Mouse (Mus musculus): Measurements from ENCODE around the gene Numbl. TPM values are rescaled to one million over a fixed set of nuclear protein-coding genes. Genes with fewer than 3 reads are reported as not detected.

Gene Numbl
- polyA plus RNA-seq (2014; fragmentation: Nextera tagmentation; extraction: Ambion mirVana), result 3.4 and 4.6 TPM in 2 replicates

GRCm38 (mm10) chr7:27258205-27258899 lies at the start of gene Numbl:
Numbl (plus strand) TSS chr7:27258433.
- Histone ChIP-seq H3K27me3 (ENCODE audit: control insufficient read depth, insufficient read depth, low read length) (no peaks in the 10 kb centered on the region), H3K4me3 (ENCODE audit: low read depth, low read length) (peak within 1 kb of the TSS; percentile 86), H3K36me3 (ENCODE audit: control insufficient read depth, insufficient read depth, low read length) (peaks cover 3% of the 10 kb centered on the region; the same call in 1 of the 2 replicates), H3K9me3 (replicated peaks; ENCODE audit: control insufficient read depth, low read length) (no peaks in the 10 kb centered on the region), H3K4me2 (peak within 1 kb of the TSS; percentile 93), H3K27ac (ENCODE audit: low read depth, low read length) (peak within 1 kb of the TSS; percentile 35; the same call in 1 of the 2 replicates), H3K4me1 (ENCODE audit: control insufficient read depth, insufficient read depth, low read length) (peaks cover 21% of the 10 kb centered on the region), H3K9ac (ENCODE audit: low read depth, low read length) (peak within 1 kb of the TSS; percentile 86)
- ATAC-seq (replicated peaks; ENCODE audit: insufficient number of reproducible peaks, low FRiP score, low TSS enrichment), result peak; percentile 83
- 1% methylated on average over 45 of the region's 47 CpGs for WGBS (ENCODE audit: insufficient replicate concordance)

GRCm38 (mm10) chr7:27212626-27213025 lies 45.6 kb upstream of the Numbl start:
- no peak overlapping the region for H3K4me2 ChIP-seq
- H3K27ac ChIP-seq (ENCODE audit: low read depth, low read length), result no peak overlapping the region
- H3K9me3 ChIP-seq (replicated peaks; ENCODE audit: control insufficient read depth, low read length), result no peaks in the 10 kb centered on the region
- 80% methylated on average over 2 of the region's 2 CpGs for WGBS (ENCODE audit: insufficient replicate concordance)
- H3K9ac ChIP-seq (ENCODE audit: low read depth, low read length), result no peak overlapping the region
- H3K27me3 ChIP-seq (ENCODE audit: control insufficient read depth, insufficient read depth, low read length), result no peaks in the 10 kb centered on the region
- peaks cover 20% of the 10 kb centered on the region for H3K36me3 ChIP-seq (ENCODE audit: control insufficient read depth, insufficient read depth, low read length)
- no peak for ATAC-seq (replicated peaks; ENCODE audit: insufficient number of reproducible peaks, low FRiP score, low TSS enrichment)
- no peak overlapping the region for H3K4me3 ChIP-seq (ENCODE audit: low read depth, low read length)
- H3K4me1 ChIP-seq (ENCODE audit: control insufficient read depth, insufficient read depth, low read length), result no peaks in the 10 kb centered on the region

GRCm38 (mm10) chr7:27218586-27218985 lies 39.6 kb upstream of the Numbl start:
- Histone ChIP-seq H3K27me3 (ENCODE audit: control insufficient read depth, insufficient read depth, low read length) (no peaks in the 10 kb centered on the region), H3K9me3 (replicated peaks; ENCODE audit: control insufficient read depth, low read length) (no peaks in the 10 kb centered on the region), H3K36me3 (ENCODE audit: control insufficient read depth, insufficient read depth, low read length) (peaks cover 4% of the 10 kb centered on the region; the same call in 1 of the 2 replicates), H3K27ac (ENCODE audit: low read depth, low read length) (no peak overlapping the region), H3K4me1 (ENCODE audit: control insufficient read depth, insufficient read depth, low read length) (no peaks in the 10 kb centered on the region), H3K4me2 (no peak overlapping the region), H3K4me3 (ENCODE audit: low read depth, low read length) (no peak overlapping the region), H3K9ac (ENCODE audit: low read depth, low read length) (no peak overlapping the region)
- ATAC-seq (replicated peaks; ENCODE audit: insufficient number of reproducible peaks, low FRiP score, low TSS enrichment), result no peak
- 79% methylated on average over 7 of the region's 7 CpGs for WGBS (ENCODE audit: insufficient replicate concordance)

GRCm38 (mm10) chr7:27219937-27220336 lies 38.3 kb upstream of the Numbl start:
- Histone ChIP-seq H3K4me3 (ENCODE audit: low read depth, low read length) (no peak overlapping the region), H3K9me3 (replicated peaks; ENCODE audit: control insufficient read depth, low read length) (no peaks in the 10 kb centered on the region), H3K4me1 (ENCODE audit: control insufficient read depth, insufficient read depth, low read length) (0 out of 2 replicates have a peak, but pooled peaks cover 4% of the 10 kb centered on the region), H3K36me3 (ENCODE audit: control insufficient read depth, insufficient read depth, low read length) (no peaks in the 10 kb centered on the region; the same call in none of the 2 replicates), H3K27ac (ENCODE audit: low read depth, low read length) (no peak overlapping the region), H3K9ac (ENCODE audit: low read depth, low read length) (no peak overlapping the region), H3K27me3 (ENCODE audit: control insufficient read depth, insufficient read depth, low read length) (no peaks in the 10 kb centered on the region), H3K4me2 (no peak overlapping the region)
- 83% methylated on average over 11 of the region's 11 CpGs for WGBS (ENCODE audit: insufficient replicate concordance)
- ATAC-seq (replicated peaks; ENCODE audit: insufficient number of reproducible peaks, low FRiP score, low TSS enrichment), result no peak

DNA sequence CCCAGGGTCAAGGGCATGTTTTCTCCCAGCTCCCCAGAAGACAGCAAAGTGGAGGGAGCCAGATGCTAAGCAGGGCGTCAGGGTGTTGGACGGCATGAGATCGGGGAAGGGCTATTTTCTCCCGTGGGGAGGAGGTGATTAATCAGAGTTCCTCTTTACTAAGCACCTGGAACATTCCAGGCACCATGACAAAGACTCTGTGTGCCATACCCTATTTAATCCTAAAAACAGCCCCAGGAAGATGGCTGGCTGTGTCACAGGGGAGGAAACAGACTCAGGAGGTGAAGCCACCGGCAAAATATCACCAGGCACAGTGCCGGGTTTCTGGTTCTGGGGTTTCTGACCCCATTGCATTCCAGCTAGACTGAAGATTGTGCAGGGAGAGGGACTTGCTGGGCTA lies 36.3 kb upstream of the Numbl start:
- Histone ChIP-seq H3K36me3 (ENCODE audit: control insufficient read depth, insufficient read depth, low read length) (no peaks in the 10 kb centered on the region; the same call in none of the 2 replicates), H3K27ac (ENCODE audit: low read depth, low read length) (no peak overlapping the region), H3K4me2 (no peak overlapping the region), H3K9ac (ENCODE audit: low read depth, low read length) (no peak overlapping the region), H3K4me1 (ENCODE audit: control insufficient read depth, insufficient read depth, low read length) (peaks cover 20% of the 10 kb centered on the region; the same call in 1 of the 2 replicates), H3K27me3 (ENCODE audit: control insufficient read depth, insufficient read depth, low read length) (no peaks in the 10 kb centered on the region), H3K9me3 (replicated peaks; ENCODE audit: control insufficient read depth, low read length) (no peaks in the 10 kb centered on the region), H3K4me3 (ENCODE audit: low read depth, low read length) (no peak overlapping the region)
- ATAC-seq (replicated peaks; ENCODE audit: insufficient number of reproducible peaks, low FRiP score, low TSS enrichment), result no peak
- WGBS (ENCODE audit: insufficient replicate concordance), result 67% methylated on average over 6 of the region's 6 CpGs

GRCm38 (mm10) chr7:27222538-27222937 lies 35.7 kb upstream of the Numbl start:
- no peak overlapping the region for H3K4me2 ChIP-seq
- H3K9ac ChIP-seq (ENCODE audit: low read depth, low read length), result no peak overlapping the region
- no peak overlapping the region for H3K4me3 ChIP-seq (ENCODE audit: low read depth, low read length)
- peaks cover 26% of the 10 kb centered on the region; the same call in 1 of the 2 replicates for H3K4me1 ChIP-seq (ENCODE audit: control insufficient read depth, insufficient read depth, low read length)
- no peak overlapping the region for H3K27ac ChIP-seq (ENCODE audit: low read depth, low read length)
- H3K9me3 ChIP-seq (replicated peaks; ENCODE audit: control insufficient read depth, low read length), result no peaks in the 10 kb centered on the region
- 59% methylated on average over 1 of the region's 1 CpGs for WGBS (ENCODE audit: insufficient replicate concordance)
- H3K27me3 ChIP-seq (ENCODE audit: control insufficient read depth, insufficient read depth, low read length), result no peaks in the 10 kb centered on the region
- no peaks in the 10 kb centered on the region; the same call in none of the 2 replicates for H3K36me3 ChIP-seq (ENCODE audit: control insufficient read depth, insufficient read depth, low read length)
- ATAC-seq (replicated peaks; ENCODE audit: insufficient number of reproducible peaks, low FRiP score, low TSS enrichment), result no peak

DNA sequence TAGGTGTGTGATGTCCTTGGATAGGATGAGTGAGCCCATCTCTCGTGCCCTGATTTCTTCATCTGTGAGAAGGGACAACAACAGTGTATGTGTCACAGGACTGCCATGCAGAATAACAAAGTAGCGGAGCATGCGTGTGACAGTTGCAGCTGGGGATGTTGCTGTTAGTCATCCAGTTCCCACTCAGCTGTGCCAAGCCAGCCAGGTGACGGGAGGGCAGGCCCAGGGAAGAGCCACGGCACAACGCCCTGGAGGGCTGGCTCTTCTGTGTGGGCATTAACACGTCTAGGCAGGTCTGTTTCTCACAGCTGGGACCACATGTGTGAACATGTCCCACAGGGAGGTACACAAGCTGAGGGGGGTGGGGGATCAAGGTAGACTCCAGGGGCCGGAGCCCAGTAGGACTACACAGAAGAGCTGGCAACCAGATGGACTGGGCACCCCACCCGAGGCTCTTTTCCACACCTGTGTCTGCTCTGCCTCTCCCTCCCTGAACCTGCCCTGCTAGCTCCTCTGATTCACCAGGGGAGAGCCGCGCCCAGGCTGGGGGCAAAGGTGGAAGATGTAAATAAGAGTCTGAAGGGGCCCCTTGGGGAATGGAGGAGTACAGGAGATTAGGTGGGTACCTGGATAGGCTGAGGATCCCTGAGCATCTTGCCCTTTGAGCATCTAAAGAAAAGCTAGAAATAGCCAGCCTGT lies 33.2 kb upstream of the Numbl start:
- Histone ChIP-seq H3K9me3 (replicated peaks; ENCODE audit: control insufficient read depth, low read length) (no peaks in the 10 kb centered on the region), H3K4me3 (ENCODE audit: low read depth, low read length) (no peak overlapping the region), H3K36me3 (ENCODE audit: control insufficient read depth, insufficient read depth, low read length) (no peaks in the 10 kb centered on the region; the same call in none of the 2 replicates), H3K4me2 (peak overlapping the region; percentile 4; the same call in 1 of the 2 replicates), H3K4me1 (ENCODE audit: control insufficient read depth, insufficient read depth, low read length) (peaks cover 28% of the 10 kb centered on the region; the same call in 1 of the 2 replicates), H3K27me3 (ENCODE audit: control insufficient read depth, insufficient read depth, low read length) (no peaks in the 10 kb centered on the region), H3K27ac (ENCODE audit: low read depth, low read length) (no peak overlapping the region), H3K9ac (ENCODE audit: low read depth, low read length) (0 out of 2 replicates have a peak overlapping the region, but pooled peaks have one; percentile 7)
- ATAC-seq (replicated peaks; ENCODE audit: insufficient number of reproducible peaks, low FRiP score, low TSS enrichment), result no peak
- 82% methylated on average over 11 of the region's 11 CpGs for WGBS (ENCODE audit: insufficient replicate concordance)

DNA sequence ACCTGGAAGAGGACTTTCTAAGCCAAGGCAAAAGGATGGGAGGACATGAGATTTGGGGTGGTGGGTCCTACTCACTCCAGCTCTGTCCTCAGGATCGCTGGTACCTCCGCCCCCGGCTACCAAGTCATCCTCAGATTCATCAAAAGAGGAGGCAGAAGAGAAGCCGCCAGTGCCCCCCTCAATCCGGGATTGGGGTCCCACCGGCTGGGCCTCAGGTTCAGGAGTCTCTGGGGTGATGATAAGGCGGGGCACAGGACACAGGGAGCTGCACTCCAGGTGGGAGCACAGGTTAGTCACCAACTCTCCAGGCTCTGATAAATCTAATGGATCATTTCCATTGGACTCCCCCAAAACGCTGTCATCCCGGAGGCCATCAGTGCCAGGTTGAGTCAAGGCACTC lies 31.0 kb upstream of the Numbl start:
- ATAC-seq (replicated peaks; ENCODE audit: insufficient number of reproducible peaks, low FRiP score, low TSS enrichment), result no peak
- Histone ChIP-seq H3K27ac (ENCODE audit: low read depth, low read length) (no peak overlapping the region), H3K27me3 (ENCODE audit: control insufficient read depth, insufficient read depth, low read length) (no peaks in the 10 kb centered on the region), H3K9me3 (replicated peaks; ENCODE audit: control insufficient read depth, low read length) (no peaks in the 10 kb centered on the region), H3K9ac (ENCODE audit: low read depth, low read length) (peak overlapping the region; percentile 82), H3K36me3 (ENCODE audit: control insufficient read depth, insufficient read depth, low read length) (no peaks in the 10 kb centered on the region; the same call in none of the 2 replicates), H3K4me1 (ENCODE audit: control insufficient read depth, insufficient read depth, low read length) (peaks cover 28% of the 10 kb centered on the region; the same call in 1 of the 2 replicates), H3K4me3 (ENCODE audit: low read depth, low read length) (peak overlapping the region; percentile 69), H3K4me2 (peak overlapping the region; percentile 75)
- 34% methylated on average over 9 of the region's 9 CpGs for WGBS (ENCODE audit: insufficient replicate concordance)
